Comparison of ENCODE assay signal across 11 mouse cellular contexts in genomic region chr19:26753266-26753872, GRCm38 (mm10).
DNase-seq lines count a peak whose midpoint lies in the region; ATAC-seq lines count a peak whose summit lies in the region.
"Had no signal": no experiment of that assay in that cellular context is flagged by ENCODE, and none has a peak within 500 bp of the region (broad histone marks: within the 10 kb centered on the region; RNA-seq: fewer than 3 reads in every experiment).

No protein-coding gene starts in this region.

- no peak overlapping the region for H3K4me3 ChIP-seq in heart, embryonic 10.5 days
- no peak overlapping the region for H3K4me3 ChIP-seq in heart, embryonic 11.5 days (ENCODE audit: low read depth, low read length)
- H3K4me3 ChIP-seq in midbrain, embryonic 14.5 days (replicated peaks; ENCODE audit: low read depth, low read length): no peak overlapping the region
- no peak overlapping the region for H3K4me3 ChIP-seq in midbrain, embryonic 11.5 days (ENCODE audit: low read depth, low read length)
- H3K4me3 ChIP-seq in lung, embryonic 15.5 days: no peak overlapping the region
- H3K4me3 ChIP-seq: limb, embryonic 15.5 days had no signal

- H3K27ac ChIP-seq in heart, embryonic 10.5 days: 0 out of 2 replicates have a peak overlapping the region, but pooled peaks have one; percentile 6
- no peak overlapping the region for H3K27ac ChIP-seq in heart, embryonic 11.5 days (ENCODE audit: low read depth, low read length)
- H3K27ac ChIP-seq in midbrain, embryonic 14.5 days (replicated peaks; ENCODE audit: low read depth, low read length): no peak overlapping the region
- no peak overlapping the region for H3K27ac ChIP-seq in midbrain, embryonic 11.5 days (ENCODE audit: low read depth, low read length)
- peak overlapping the region; percentile 84 for H3K27ac ChIP-seq in lung, embryonic 15.5 days
- H3K27ac ChIP-seq: limb, embryonic 15.5 days had no signal

- no peaks in the 10 kb centered on the region for H3K27me3 ChIP-seq in heart, embryonic 10.5 days (ENCODE audit: insufficient read depth, poor library complexity, severe bottlenecking)
- no peaks in the 10 kb centered on the region for H3K27me3 ChIP-seq in heart, embryonic 11.5 days (ENCODE audit: control insufficient read depth, insufficient read depth, low read length)
- H3K27me3 ChIP-seq in midbrain, embryonic 14.5 days (ENCODE audit: control insufficient read depth, insufficient read depth, low read length): no peaks in the 10 kb centered on the region
- H3K27me3 ChIP-seq in midbrain, embryonic 11.5 days (ENCODE audit: control insufficient read depth, insufficient read depth, low read length): no peaks in the 10 kb centered on the region
- no peaks in the 10 kb centered on the region for H3K27me3 ChIP-seq in lung, embryonic 15.5 days
- H3K27me3 ChIP-seq: limb, embryonic 15.5 days had no signal

- no peak overlapping the region for H3K4me2 ChIP-seq in heart, embryonic 11.5 days
- peak overlapping the region; percentile 27 for H3K4me2 ChIP-seq in midbrain, embryonic 14.5 days (ENCODE audit: low read length)
- H3K4me2 ChIP-seq in midbrain, embryonic 11.5 days: no peak overlapping the region
- peak overlapping the region; percentile 19; the same call in 1 of the 2 replicates for H3K4me2 ChIP-seq in lung, embryonic 15.5 days
- H3K4me2 ChIP-seq: limb, embryonic 15.5 days had no signal

- intact Hi-C loops in left cerebral cortex, postnatal 36 days (cut with DNase I): no loop called here

- peaks cover 15% of the 10 kb centered on the region for H3K4me1 ChIP-seq in heart, embryonic 10.5 days
- peaks cover 17% of the 10 kb centered on the region for H3K4me1 ChIP-seq in heart, embryonic 11.5 days (ENCODE audit: control insufficient read depth, insufficient read depth, low read length)
- H3K4me1 ChIP-seq in midbrain, embryonic 14.5 days (ENCODE audit: control insufficient read depth, insufficient read depth, low read length): peaks cover 27% of the 10 kb centered on the region; the same call in 1 of the 2 replicates
- H3K4me1 ChIP-seq in midbrain, embryonic 11.5 days (ENCODE audit: control insufficient read depth, insufficient read depth, low read length): peaks cover 9% of the 10 kb centered on the region
- H3K4me1 ChIP-seq in lung, embryonic 15.5 days: peaks cover 45% of the 10 kb centered on the region

- no peaks in the 10 kb centered on the region for H3K36me3 ChIP-seq in heart, embryonic 10.5 days
- H3K36me3 ChIP-seq in heart, embryonic 11.5 days (ENCODE audit: control insufficient read depth, insufficient read depth, low read length): no peaks in the 10 kb centered on the region
- H3K36me3 ChIP-seq in midbrain, embryonic 14.5 days (ENCODE audit: control insufficient read depth, insufficient read depth, low read length): peaks cover 5% of the 10 kb centered on the region; the same call in 1 of the 2 replicates
- no peaks in the 10 kb centered on the region for H3K36me3 ChIP-seq in midbrain, embryonic 11.5 days (ENCODE audit: control insufficient read depth, insufficient read depth, low read length)
- no peaks in the 10 kb centered on the region for H3K36me3 ChIP-seq in lung, embryonic 15.5 days

- H3K9ac ChIP-seq in heart, embryonic 11.5 days (ENCODE audit: low read depth, low read length): no peak overlapping the region
- no peak overlapping the region for H3K9ac ChIP-seq in midbrain, embryonic 14.5 days (replicated peaks; ENCODE audit: low read length)
- H3K9ac ChIP-seq in midbrain, embryonic 11.5 days (ENCODE audit: low read length): no peak overlapping the region
- no peak overlapping the region for H3K9ac ChIP-seq in lung, embryonic 15.5 days
- H3K9ac ChIP-seq: limb, embryonic 15.5 days had no signal

- DNase-seq in heart, embryonic 10.5 days (ENCODE audit: low spot score): no peak
- DNase-seq in midbrain, embryonic 14.5 days: no peak
- DNase-seq in midbrain, embryonic 11.5 days (ENCODE audit: low spot score, missing footprints): no peak
- DNase-seq in thymus, postnatal 25 days: peak; percentile 30
- no peak for DNase-seq in left cerebral cortex, postnatal 36 days (ENCODE audit: low spot score in 2 of 2)
- no peak for DNase-seq in spleen, postnatal 10 days (ENCODE audit: low spot score in 2 of 2)
- DNase-seq: adrenal gland, postnatal 25 days; gastrocnemius, postnatal 10 days had no signal

- ATAC-seq in heart, embryonic 11.5 days (replicated peaks; ENCODE audit: insufficient number of reproducible peaks, low FRiP score, low TSS enrichment): no peak
- ATAC-seq in midbrain, embryonic 14.5 days (ENCODE audit: low FRiP score, low TSS enrichment): no peak
- no peak for ATAC-seq in midbrain, embryonic 11.5 days (ENCODE audit: low FRiP score)
- no peak for ATAC-seq in lung, embryonic 15.5 days (ENCODE audit: borderline replicate concordance, extremely low read depth, low FRiP score, low TSS enrichment)

- 67% methylated on average over 7 of the region's 7 CpGs for WGBS in heart, embryonic 10.5 days
- 58% methylated on average over 7 of the region's 7 CpGs for WGBS in heart, embryonic 11.5 days (ENCODE audit: insufficient replicate concordance)
- WGBS in midbrain, embryonic 14.5 days: 80% methylated on average over 7 of the region's 7 CpGs
- 78% methylated on average over 7 of the region's 7 CpGs for WGBS in midbrain, embryonic 11.5 days
- WGBS in lung, embryonic 15.5 days: 49% methylated on average over 7 of the region's 7 CpGs

- no peaks in the 10 kb centered on the region for H3K9me3 ChIP-seq in heart, embryonic 10.5 days
- no peaks in the 10 kb centered on the region for H3K9me3 ChIP-seq in heart, embryonic 11.5 days (replicated peaks; ENCODE audit: control insufficient read depth, low read length)
- H3K9me3 ChIP-seq in midbrain, embryonic 14.5 days (ENCODE audit: control insufficient read depth, low read length): no peaks in the 10 kb centered on the region
- no peaks in the 10 kb centered on the region for H3K9me3 ChIP-seq in midbrain, embryonic 11.5 days (ENCODE audit: control insufficient read depth, low read length)
- no peaks in the 10 kb centered on the region for H3K9me3 ChIP-seq in lung, embryonic 15.5 days
- H3K9me3 ChIP-seq: limb, embryonic 15.5 days had no signal

Comparison
In these comparisons a context has a peak if more than half of its experiments do, and no peak if none do; other contexts are left out.
1. H3K27ac ChIP-seq: peak in heart, embryonic 10.5 days (single experiment) and lung, embryonic 15.5 days (single experiment); none in heart, embryonic 11.5 days (single experiment), midbrain, embryonic 14.5 days (single experiment) and midbrain, embryonic 11.5 days (single experiment).
2. H3K4me2 ChIP-seq: peak in midbrain, embryonic 14.5 days (single experiment) and lung, embryonic 15.5 days (single experiment); none in heart, embryonic 11.5 days (single experiment) and midbrain, embryonic 11.5 days (single experiment).